Mouse (Mus musculus): ENCODE measurements around the gene Ddx5.
"Not testable (repeated sequence)": the region's sequence is repeated elsewhere in the genome, so short reads cannot be mapped to it uniquely, and the experiment has no call there.

Gene Ddx5

GRCm38 (mm10) chr11:106760511-106760910, 28.5 kb downstream of the Ddx5 start:
- DNase-seq (ENCODE audit: low spot score): no peak

GRCm38 (mm10) chr11:106759028-106759427, 30.0 kb downstream of the Ddx5 start:
- DNase-seq (ENCODE audit: low spot score): no peak

- DNase-seq (ENCODE audit: low spot score): no peak
Observed at GRCm38 (mm10) chr11:106755583-106755982, 33.4 kb downstream of the Ddx5 start.

GRCm38 (mm10) chr11:106753314-106753713, 35.7 kb downstream of the Ddx5 start:
- DNase-seq (ENCODE audit: low spot score): no peak

GRCm38 (mm10) chr11:106752103-106752502, 36.9 kb downstream of the Ddx5 start:
- DNase-seq (ENCODE audit: low spot score): no peak

- DNase-seq (ENCODE audit: low spot score): no peak
Observed at GRCm38 (mm10) chr11:106751039-106752018, 37.7 kb downstream of the Ddx5 start, which contains the start of gene Milr1. Gene Milr1, plus strand, starts transcription at chr11:106751226.

GRCm38 (mm10) chr11:106750121-106750751, 38.7 kb downstream of the Ddx5 start, which contains the start of gene Pecam1:
Gene Pecam1, minus strand, starts transcription at chr11:106750628.
- DNase-seq (ENCODE audit: low spot score): no peak

- not testable (repeated sequence) for DNase-seq (ENCODE audit: low spot score)
Observed at GRCm38 (mm10) chr11:106749557-106750120, 39.3 kb downstream of the Ddx5 start.

GRCm38 (mm10) chr11:106744949-106745348, 44.0 kb downstream of the Ddx5 start:
- no peak for DNase-seq (ENCODE audit: low spot score)

GRCm38 (mm10) chr11:106742388-106742841, 46.6 kb downstream of the Ddx5 start:
- no peak for DNase-seq (ENCODE audit: low spot score)

GRCm38 (mm10) chr11:106741826-106742225, 47.2 kb downstream of the Ddx5 start:
- DNase-seq (ENCODE audit: low spot score): no peak

GRCm38 (mm10) chr11:106741232-106741631, 47.8 kb downstream of the Ddx5 start:
- no peak for DNase-seq (ENCODE audit: low spot score)

GRCm38 (mm10) chr11:106740724-106741123, 48.3 kb downstream of the Ddx5 start:
- not testable (repeated sequence) for DNase-seq (ENCODE audit: low spot score)

- DNase-seq (ENCODE audit: low spot score): no peak
Observed at GRCm38 (mm10) chr11:106739116-106739515, 49.9 kb downstream of the Ddx5 start.

- no peak for DNase-seq (ENCODE audit: low spot score)
Observed at GRCm38 (mm10) chr11:106737178-106737621, 51.8 kb downstream of the Ddx5 start.

- DNase-seq (ENCODE audit: low spot score): no peak
Observed at GRCm38 (mm10) chr11:106736614-106737013, 52.4 kb downstream of the Ddx5 start.

- no peak for DNase-seq (ENCODE audit: low spot score)
Observed at GRCm38 (mm10) chr11:106730714-106731113, 58.3 kb downstream of the Ddx5 start.

All from urinary bladder, postnatal 10 days (tissue).